In the genomic region with DNA sequence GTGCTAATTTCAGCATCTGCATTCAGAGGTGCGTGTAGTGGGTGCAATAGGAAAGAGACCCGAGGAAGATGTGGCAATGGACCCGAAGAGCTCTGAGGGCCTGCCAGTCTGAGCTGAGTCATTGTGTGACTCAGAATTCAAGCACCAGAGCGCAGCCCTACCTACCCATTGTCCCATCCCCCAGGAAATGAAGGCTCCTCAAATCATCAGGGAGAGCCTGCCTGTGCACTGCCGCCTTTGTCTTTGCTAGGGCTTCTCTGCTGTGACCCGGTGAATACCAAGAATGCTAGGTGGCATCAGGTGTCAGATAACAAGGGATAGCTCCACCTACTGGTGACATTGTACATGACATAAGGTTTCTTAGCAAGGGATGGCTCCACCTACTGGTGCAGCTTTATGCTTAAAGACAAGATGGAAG, we compare ENCODE assay signal across 8 mouse cellular contexts. TPM values are rescaled to one million over a fixed set of nuclear protein-coding genes. Genes with fewer than 3 reads are reported as not detected.
DNase-seq lines count a peak whose midpoint lies in the region; ATAC-seq and TF ChIP-seq lines count a peak whose summit lies in the region.

No protein-coding gene starts in this region.

- peak; percentile 99 for TF ChIP-seq CTCF in intestine, postnatal 0 days (IDR thresholded peaks at IDR 0.05; ENCODE audit: low read depth)

- H3K4me1 ChIP-seq in intestine, postnatal 0 days (replicated peaks; ENCODE audit: control insufficient read depth, insufficient read depth, low read length) = 0 out of 2 replicates have a peak, but pooled peaks cover 8% of the 10 kb centered on the region
- peaks cover 58% of the 10 kb centered on the region for H3K4me1 ChIP-seq in limb, embryonic 10.5 days
- H3K4me1 ChIP-seq in midbrain, embryonic 11.5 days (ENCODE audit: control insufficient read depth, insufficient read depth, low read length) = peaks cover 20% of the 10 kb centered on the region

- peak; percentile 43 for DNase-seq in ovary, adult 18-20 months (ENCODE audit: low spot score)
- no peak for DNase-seq in ovary, postnatal 10 days (ENCODE audit: low spot score)
- peak; percentile 99 for DNase-seq in embryo, embryonic 10.5 days (ENCODE audit: low spot score)
- peak; percentile 96 for DNase-seq in heart, adult 11 months
- DNase-seq in limb, embryonic 10.5 days (ENCODE audit: low spot score) = peak; percentile 80
- DNase-seq in midbrain, embryonic 11.5 days (ENCODE audit: low spot score, missing footprints) = peak; percentile 99
- DNase-seq in spleen, adult 12 weeks (ENCODE audit: low spot score) = peak; percentile 64

- no peak overlapping the region for H3K4me3 ChIP-seq in intestine, postnatal 0 days (ENCODE audit: low read depth, low read length)
- H3K4me3 ChIP-seq in limb, embryonic 10.5 days = peak overlapping the region; percentile 96
- H3K4me3 ChIP-seq in midbrain, embryonic 11.5 days (ENCODE audit: low read depth, low read length) = peak overlapping the region; percentile 85

- H3K36me3 ChIP-seq in intestine, postnatal 0 days (ENCODE audit: control insufficient read depth, insufficient read depth) = peaks cover 45% of the 10 kb centered on the region
- peaks cover 64% of the 10 kb centered on the region for H3K36me3 ChIP-seq in limb, embryonic 10.5 days
- peaks cover 35% of the 10 kb centered on the region for H3K36me3 ChIP-seq in midbrain, embryonic 11.5 days (ENCODE audit: control insufficient read depth, insufficient read depth, low read length)

- peak overlapping the region; percentile 4; the same call in 1 of the 2 replicates for H3K4me2 ChIP-seq in intestine, postnatal 0 days (replicated peaks; ENCODE audit: low read depth)
- peak overlapping the region; percentile 68 for H3K4me2 ChIP-seq in midbrain, embryonic 11.5 days

- H3K27ac ChIP-seq in intestine, postnatal 0 days (ENCODE audit: low read depth, low read length) = peak overlapping the region; percentile 29
- peak overlapping the region; percentile 99 for H3K27ac ChIP-seq in limb, embryonic 10.5 days
- no peak overlapping the region for H3K27ac ChIP-seq in midbrain, embryonic 11.5 days (ENCODE audit: low read depth, low read length)

- H3K9ac ChIP-seq in intestine, postnatal 0 days (ENCODE audit: low read depth, low read length) = no peak overlapping the region
- no peak overlapping the region for H3K9ac ChIP-seq in midbrain, embryonic 11.5 days (ENCODE audit: low read length)

- no peaks in the 10 kb centered on the region for H3K9me3 ChIP-seq in intestine, postnatal 0 days (ENCODE audit: control insufficient read depth)
- no peaks in the 10 kb centered on the region for H3K9me3 ChIP-seq in limb, embryonic 10.5 days (replicated peaks)
- no peaks in the 10 kb centered on the region for H3K9me3 ChIP-seq in midbrain, embryonic 11.5 days (ENCODE audit: control insufficient read depth, low read length)

- no peaks in the 10 kb centered on the region for H3K27me3 ChIP-seq in intestine, postnatal 0 days (replicated peaks; ENCODE audit: control insufficient read depth, insufficient read depth, low read length)
- no peaks in the 10 kb centered on the region for H3K27me3 ChIP-seq in limb, embryonic 10.5 days (ENCODE audit: low read depth, poor library complexity, severe bottlenecking)
- H3K27me3 ChIP-seq in midbrain, embryonic 11.5 days (ENCODE audit: control insufficient read depth, insufficient read depth, low read length) = no peaks in the 10 kb centered on the region

- peak; percentile 48 for ATAC-seq in intestine, postnatal 0 days
- ATAC-seq in midbrain, embryonic 11.5 days (ENCODE audit: low FRiP score) = no peak

- 10% methylated on average over 6 of the region's 6 CpGs for WGBS in intestine, postnatal 0 days
- WGBS in limb, embryonic 10.5 days = 6% methylated on average over 6 of the region's 6 CpGs
- 9% methylated on average over 6 of the region's 6 CpGs for WGBS in midbrain, embryonic 11.5 days

RNA-seq across cellular contexts. Expression of gene Eno1, which starts 3.4 kb away (rescaled TPM):
- 644 and 733 TPM in 2 replicates for polyA plus RNA-seq in intestine, postnatal 0 days (2015; fragmentation: Nextera tagmentation; extraction: Ambion mirVana)
- 3,103 and 4,103 TPM in 2 replicates for polyA plus RNA-seq in limb, embryonic 10.5 days (2016; fragmentation: Nextera tagmentation; extraction: Ambion mirVana)
- polyA plus RNA-seq in midbrain, embryonic 11.5 days (2014; fragmentation: Nextera tagmentation; extraction: Ambion mirVana) = 1,438 and 1,518 TPM in 2 replicates

RNA-seq across cellular contexts. Expression of gene Car6, which starts 38.8 kb away (rescaled TPM):
- not detected in 2 replicates for polyA plus RNA-seq in intestine, postnatal 0 days (2015; fragmentation: Nextera tagmentation; extraction: Ambion mirVana)
- not detected in 2 replicates for polyA plus RNA-seq in limb, embryonic 10.5 days (2016; fragmentation: Nextera tagmentation; extraction: Ambion mirVana)
- polyA plus RNA-seq in midbrain, embryonic 11.5 days (2014; fragmentation: Nextera tagmentation; extraction: Ambion mirVana) = 0.25 TPM in 1 of 2 replicates, not detected in the other

RNA-seq across cellular contexts. Expression of gene Rere, which starts 41.5 kb away (rescaled TPM):
- 20.7 and 22.4 TPM in 2 replicates for polyA plus RNA-seq in intestine, postnatal 0 days (2015; fragmentation: Nextera tagmentation; extraction: Ambion mirVana)
- 34.0 and 40.3 TPM in 2 replicates for polyA plus RNA-seq in limb, embryonic 10.5 days (2016; fragmentation: Nextera tagmentation; extraction: Ambion mirVana)
- 34.2 and 36.8 TPM in 2 replicates for polyA plus RNA-seq in midbrain, embryonic 11.5 days (2014; fragmentation: Nextera tagmentation; extraction: Ambion mirVana)
